Mouse (Mus musculus) right cerebral cortex, postnatal 4 days (tissue): ENCODE measurements around the gene Sox13.
A peak's percentile ranks its signal among the peaks of the same experiment; 100 is the strongest.
"Not testable (repeated sequence)": the region's sequence is repeated elsewhere in the genome, so short reads cannot be mapped to it uniquely, and the experiment has no call there.

Experiments
- DNase-seq: peaks from one replicate; pipeline ENCODE4 v3.0.0-alpha.2; 2022

Sox13 gene

GRCm38 (mm10) chr1:133366951-133367605, 57.1 kb downstream of the Sox13 start:
- no peak for DNase-seq

DNA sequence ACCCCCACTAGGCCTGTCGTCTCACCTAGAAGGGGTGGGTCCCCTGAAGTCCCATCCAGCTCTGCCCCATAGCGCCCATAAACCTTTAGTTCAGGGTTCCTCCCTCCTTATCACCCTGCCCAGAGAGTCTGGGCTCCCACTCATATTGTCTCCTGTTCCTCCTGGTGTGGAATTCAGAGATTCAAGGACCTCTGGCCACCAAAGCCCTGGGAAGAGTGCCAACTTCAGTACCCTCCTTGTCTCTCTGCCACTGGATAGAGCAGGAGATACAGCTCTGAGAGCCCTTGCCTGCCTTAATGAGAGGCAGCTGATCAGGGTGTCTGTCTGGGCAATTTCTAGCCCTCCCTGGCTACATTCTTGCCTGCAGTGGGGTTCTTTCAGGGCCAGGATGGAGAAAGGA, 59.3 kb downstream of the Sox13 start:
- no peak for DNase-seq

DNA sequence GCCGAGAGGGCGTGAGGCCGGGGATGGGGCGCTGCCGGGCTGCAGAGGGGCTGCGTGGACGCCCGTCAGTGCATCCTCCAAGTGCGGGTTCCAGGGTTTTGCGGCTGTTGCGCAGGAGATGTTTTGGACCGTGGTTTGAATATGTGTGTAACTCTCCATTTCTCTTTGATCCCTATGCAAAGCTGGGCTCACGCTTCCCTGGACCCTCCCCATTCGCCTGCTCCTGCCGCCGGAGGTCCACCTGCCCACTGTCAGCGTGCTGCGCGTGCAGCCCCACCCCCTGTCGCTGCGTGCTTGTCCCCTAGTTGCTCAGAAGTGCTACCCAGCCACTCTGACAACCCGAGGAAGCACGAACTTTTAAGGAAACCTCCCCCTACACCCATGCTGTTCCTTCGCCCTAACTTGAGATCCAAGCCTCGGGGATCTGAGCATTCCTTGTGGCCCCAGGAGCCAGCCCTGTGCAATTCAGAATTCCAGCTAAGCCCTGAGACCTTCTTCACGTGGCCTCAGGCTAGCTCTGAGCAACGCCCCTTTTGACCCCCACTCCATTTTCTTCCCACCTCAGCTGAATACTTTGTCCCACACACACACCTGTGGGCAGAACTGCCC, 60.1 kb downstream of the Sox13 start:
- DNase-seq: no peak

GRCm38 (mm10) chr1:133363276-133364021, 60.7 kb downstream of the Sox13 start, which contains the start of gene Etnk2:
Gene Etnk2 (plus strand): TSS chr1:133363572.
- peak; percentile 71 for DNase-seq

GRCm38 (mm10) chr1:133362103-133362502, 62.1 kb downstream of the Sox13 start:
- no peak for DNase-seq

- DNase-seq: no peak
Observed at GRCm38 (mm10) chr1:133361006-133361405, 63.2 kb downstream of the Sox13 start.

GRCm38 (mm10) chr1:133356330-133356729, 67.8 kb downstream of the Sox13 start:
- no peak for DNase-seq

GRCm38 (mm10) chr1:133355912-133356311, 68.3 kb downstream of the Sox13 start:
- no peak for DNase-seq

GRCm38 (mm10) chr1:133355469-133355868, 68.7 kb downstream of the Sox13 start:
- DNase-seq: no peak

GRCm38 (mm10) chr1:133353371-133353809, 70.8 kb downstream of the Sox13 start:
- DNase-seq: peak; percentile 87

DNA sequence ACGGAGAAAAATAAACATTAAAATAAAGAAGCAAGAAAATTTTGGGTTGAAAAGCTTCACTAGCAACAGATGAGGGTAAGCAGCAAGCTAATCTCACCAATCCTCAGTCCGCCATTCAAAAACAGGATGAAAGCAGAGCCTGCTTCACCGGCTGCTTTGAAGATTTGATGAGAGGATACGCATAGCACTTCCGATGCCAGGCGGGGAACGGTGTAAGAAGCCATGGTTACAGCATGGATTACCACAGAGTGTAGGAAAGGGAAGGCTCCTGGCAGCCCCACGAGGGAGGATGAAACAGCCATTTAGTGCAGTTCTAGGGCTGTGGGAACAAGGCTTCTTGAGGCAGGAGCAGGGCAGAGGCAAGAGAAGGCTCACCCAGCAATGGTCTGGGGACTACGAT, 72.4 kb downstream of the Sox13 start:
- peak; percentile 51 for DNase-seq

DNA sequence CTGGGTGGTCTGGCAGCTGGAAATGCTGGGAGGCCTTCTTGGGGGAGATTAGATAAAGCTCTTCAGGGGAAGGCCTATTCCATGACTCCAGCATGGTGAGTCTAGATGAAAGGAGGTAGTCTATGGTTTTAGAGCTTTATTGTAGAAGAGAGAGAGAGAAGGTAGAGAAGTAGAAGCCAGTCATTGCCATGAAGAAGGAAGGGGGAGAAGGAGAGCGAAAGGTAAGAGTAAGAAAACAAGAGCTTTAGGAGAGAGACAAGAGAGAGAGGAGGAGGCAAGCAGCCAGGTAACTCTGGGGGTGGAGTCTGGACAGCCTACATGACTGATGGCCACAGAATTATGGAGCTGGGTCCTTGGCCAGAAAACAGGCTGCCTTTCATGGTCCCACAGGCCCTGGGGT, 74.0 kb downstream of the Sox13 start, which contains the start of gene Ren1:
TSS of gene Ren1 (plus strand) at position 301 of the 400 bp plus-strand sequence.
- no peak for DNase-seq

DNA sequence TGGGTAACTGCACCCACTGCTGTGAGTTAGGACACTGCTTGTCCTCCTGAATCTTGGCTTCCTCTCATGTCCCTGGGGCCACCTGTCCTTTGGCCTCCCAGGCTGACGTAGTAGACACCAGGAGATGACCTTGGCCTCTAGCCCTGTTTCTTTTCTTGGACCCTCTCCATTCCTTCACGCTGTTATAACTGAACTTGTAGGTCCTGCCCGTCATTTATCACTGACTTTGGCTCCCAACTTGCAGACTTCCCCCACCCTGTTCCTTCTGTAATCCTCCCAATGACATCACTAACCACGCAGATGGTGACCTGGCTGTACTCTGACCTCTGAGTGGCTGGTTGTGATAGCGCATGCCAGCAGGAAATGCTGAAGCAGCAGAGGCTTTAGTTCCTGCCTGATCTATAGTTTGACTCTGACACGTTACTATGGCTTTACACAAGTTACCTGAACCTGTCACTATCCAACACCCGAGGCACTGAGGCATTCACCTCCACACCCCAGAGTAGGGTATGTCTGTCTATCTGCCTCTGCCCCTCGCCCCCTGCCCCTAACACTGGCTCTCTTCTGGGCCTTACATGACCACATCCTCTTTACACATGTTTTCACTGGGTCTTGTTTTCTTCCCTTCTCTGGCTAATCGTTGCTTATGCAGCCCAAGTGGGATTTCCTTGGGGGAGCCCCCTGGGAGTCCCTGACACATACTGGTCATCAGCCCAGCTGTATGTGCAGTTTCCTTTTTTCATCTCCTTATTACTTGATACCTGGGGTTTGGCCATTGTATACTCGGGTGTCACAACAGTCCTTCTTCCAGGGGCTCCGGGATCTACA, 76.3 kb downstream of the Sox13 start:
- DNase-seq: no peak

GRCm38 (mm10) chr1:133347226-133347625, 77.0 kb downstream of the Sox13 start:
- no peak for DNase-seq

GRCm38 (mm10) chr1:133346531-133346930, 77.6 kb downstream of the Sox13 start:
- DNase-seq: peak; percentile 59

DNA sequence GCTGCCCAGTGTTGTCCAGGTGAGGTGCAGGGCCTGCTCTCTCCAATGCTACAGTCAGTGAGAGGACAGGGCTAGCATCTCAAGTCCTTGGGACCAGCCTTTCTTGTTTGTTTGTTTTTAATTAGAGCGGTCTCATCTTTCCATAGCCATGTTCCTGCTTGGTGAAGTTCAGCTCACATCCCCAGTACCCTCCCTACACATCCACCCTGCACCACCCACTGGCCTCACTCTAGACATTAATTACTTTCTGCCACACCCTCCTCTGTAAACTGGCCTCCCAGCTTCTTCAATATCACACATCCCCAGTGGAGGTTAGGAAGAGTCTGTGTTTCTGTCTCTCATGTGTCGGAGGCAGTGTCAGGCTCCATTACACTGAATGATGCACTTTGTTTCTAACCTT, 79.8 kb downstream of the Sox13 start:
- DNase-seq: no peak

GRCm38 (mm10) chr1:133340403-133340802, 83.8 kb downstream of the Sox13 start:
- DNase-seq: not testable (repeated sequence)

GRCm38 (mm10) chr1:133333937-133334336, 90.2 kb downstream of the Sox13 start:
- no peak for DNase-seq

- no peak for DNase-seq
Observed at GRCm38 (mm10) chr1:133332656-133333430, 91.3 kb downstream of the Sox13 start.
